Mouse (Mus musculus) G1E (cell line): ENCODE measurements at regions not wholly inside any gene's neighbourhood (a gene's known extent, or its start where the extent isn't known, plus 50 kb on each side); places are given as distances from the start of the nearest gene placed in this dataset.

ENCODE experiments used
- ATAC-seq: 2 replicates; pipeline ENCODE4 v1.8.0; 2016; ENCODE audit warnings: mild to moderate bottlenecking; ENCODE audit not compliant: insufficient number of reproducible peaks, poor library complexity, low FRiP score, severe bottlenecking; ENCODE audit errors: extremely low read depth
- DNase-seq: peaks from one replicate; pipeline ENCODE4 v3.0.0; 2012; ENCODE audit warnings: low spot score
- H3K27me3 ChIP-seq: 2 replicates; pipeline ENCODE4 v1.6.1; 2012; ENCODE audit warnings: mild to moderate bottlenecking, low read length, inconsistent platforms; ENCODE audit not compliant: insufficient read depth
- H3K36me3 ChIP-seq: replicated peaks from 2 replicates; pipeline ENCODE3; 2012; ENCODE audit warnings: mild to moderate bottlenecking, inconsistent platforms
- H3K4me1 ChIP-seq: 2 replicates; pipeline ENCODE4 v1.6.1; 2012; ENCODE audit warnings: low read depth, low read length, inconsistent platforms, mixed read lengths; ENCODE audit not compliant: insufficient read depth
- H3K4me3 ChIP-seq: 2 replicates; pipeline ENCODE4 v1.5.1; 2012; ENCODE audit warnings: low read depth, mild to moderate bottlenecking, inconsistent platforms, low read length, moderate library complexity, mixed read lengths
- H3K9me3 ChIP-seq: replicated peaks from 2 replicates; pipeline ENCODE4 v1.6.1; 2012; ENCODE audit warnings: inconsistent platforms
- CTCF ChIP-seq: IDR thresholded peaks from 2 replicates; pipeline ENCODE4 v1.5.1; 2012; ENCODE audit warnings: low read depth, low read length, inconsistent platforms, mixed read lengths
- GATA1 ChIP-seq: IDR thresholded peaks from 2 replicates; pipeline ENCODE4 v1.6.1; 2012; ENCODE audit warnings: borderline replicate concordance, low read length, inconsistent platforms, mixed read lengths
- GATA2 ChIP-seq: IDR thresholded peaks from 2 replicates; pipeline ENCODE4 v1.6.1; 2012; ENCODE audit warnings: low read depth, low read length, inconsistent platforms, borderline replicate concordance
- POLR2AphosphoS5 ChIP-seq: IDR thresholded peaks from 2 replicates; pipeline ENCODE4 v1.6.1; 2012; ENCODE audit warnings: low read depth, low read length, inconsistent platforms; ENCODE audit not compliant: insufficient replicate concordance
- TAL1 ChIP-seq: conservative IDR thresholded peaks from 2 replicates; pipeline ENCODE4 v1.6.1; 2012; ENCODE audit warnings: low read depth, low read length, inconsistent platforms, mixed read lengths

- no peak for TF ChIP-seq CTCF
- TF ChIP-seq TAL1, result no peak
- TF ChIP-seq POLR2AphosphoS5, result no peak
- TF ChIP-seq GATA2, result no peak
- TF ChIP-seq GATA1, result no peak
- H3K9me3 ChIP-seq, result no peaks in the 10 kb centered on the region
- no peak overlapping the region for H3K4me3 ChIP-seq
- H3K36me3 ChIP-seq, result no peaks in the 10 kb centered on the region
- DNase-seq, result no peak
- H3K4me1 ChIP-seq, result no peaks in the 10 kb centered on the region
- peaks cover 36% of the 10 kb centered on the region for H3K27me3 ChIP-seq
- ATAC-seq, result no peak
Measured at GRCm38 (mm10) chr13:97821011-97821410, 60.6 kb upstream of the Gm10260 start.

- ATAC-seq, result no peak
- H3K27me3 ChIP-seq, result peaks cover 34% of the 10 kb centered on the region
- no peaks in the 10 kb centered on the region for H3K4me1 ChIP-seq
- no peak overlapping the region for H3K4me3 ChIP-seq
- H3K36me3 ChIP-seq, result no peaks in the 10 kb centered on the region
- no peak for DNase-seq
- no peaks in the 10 kb centered on the region for H3K9me3 ChIP-seq
- no peak for TF ChIP-seq CTCF
- TF ChIP-seq GATA2, result no peak
- no peak for TF ChIP-seq POLR2AphosphoS5
- no peak for TF ChIP-seq GATA1
- no peak for TF ChIP-seq TAL1
Measured at GRCm38 (mm10) chr13:97820401-97820800, 60.0 kb upstream of the Gm10260 start.

GRCm38 (mm10) chr13:97819036-97819435, 58.6 kb upstream of the Gm10260 start:
- H3K9me3 ChIP-seq, result no peaks in the 10 kb centered on the region
- H3K4me3 ChIP-seq, result no peak overlapping the region
- TF ChIP-seq GATA1, result no peak
- TF ChIP-seq CTCF, result no peak
- ATAC-seq (no peak), DNase-seq (no peak)
- no peaks in the 10 kb centered on the region; the same call in 1 of the 2 replicates for H3K4me1 ChIP-seq
- peaks cover 36% of the 10 kb centered on the region for H3K27me3 ChIP-seq
- H3K36me3 ChIP-seq, result no peaks in the 10 kb centered on the region

- TF ChIP-seq TAL1, result no peak
- TF ChIP-seq GATA2, result no peak
- TF ChIP-seq GATA1, result no peak
- TF ChIP-seq POLR2AphosphoS5, result no peak
- TF ChIP-seq CTCF, result no peak
- H3K36me3 ChIP-seq, result no peaks in the 10 kb centered on the region
- H3K4me1 ChIP-seq, result no peaks in the 10 kb centered on the region; the same call in 1 of the 2 replicates
- DNase-seq (no peak), ATAC-seq (no peak)
- H3K27me3 ChIP-seq, result peaks cover 30% of the 10 kb centered on the region
- no peaks in the 10 kb centered on the region for H3K9me3 ChIP-seq
- no peak overlapping the region for H3K4me3 ChIP-seq
Measured at GRCm38 (mm10) chr13:97816923-97817322, 56.5 kb upstream of the Gm10260 start.
